Mouse (Mus musculus) liver, embryonic 11.5 days (tissue): Measurements from ENCODE around the gene Ccdc181. TPM values are rescaled to one million over a fixed set of nuclear protein-coding genes. Genes with fewer than 3 reads are reported as not detected.

Experiments used
- ATAC-seq: fragments of 200-750 bp; cut with Nextera tagmentation; replicated peaks from 2 replicates; pipeline ENCODE4 v1.8.0; 2017; ENCODE audit warnings: moderate number of reproducible peaks, mild to moderate bottlenecking, moderate TSS enrichment, moderate library complexity; ENCODE audit not compliant: low FRiP score
- DNase-seq: peaks from one replicate; pipeline ENCODE4 v3.0.0-alpha.2; 2017; ENCODE audit warnings: low spot score
- H3K27ac ChIP-seq: fragments of 300-500 bp; sonication (generic); 2 replicates; pipeline ENCODE4 v1.5.1; 2014; ENCODE audit warnings: mild to moderate bottlenecking, low read depth, low read length, control low read depth
- H3K27me3 ChIP-seq: fragments of 300-500 bp; sonication (generic); replicated peaks from 2 replicates; pipeline ENCODE4 v1.6.1; 2014; ENCODE audit warnings: low read length, mixed read lengths; ENCODE audit not compliant: control insufficient read depth, insufficient read depth
- H3K36me3 ChIP-seq: fragments of 300-500 bp; sonication (generic); 2 replicates; pipeline ENCODE4 v1.6.1; 2014; ENCODE audit warnings: mild to moderate bottlenecking, low read length, moderate library complexity, mixed read lengths; ENCODE audit not compliant: control insufficient read depth, insufficient read depth
- H3K4me1 ChIP-seq: fragments of 300-500 bp; sonication (generic); replicated peaks from 2 replicates; pipeline ENCODE4 v1.6.1; 2014; ENCODE audit warnings: low read length, mixed read lengths; ENCODE audit not compliant: control insufficient read depth, insufficient read depth
- H3K4me2 ChIP-seq: fragments of 300-500 bp; sonication (generic); 2 replicates; pipeline ENCODE4 v1.6.1; 2014; ENCODE audit warnings: mild to moderate bottlenecking, control low read depth, moderate library complexity
- H3K4me3 ChIP-seq: fragments of 300-500 bp; sonication (generic); 2 replicates; pipeline ENCODE4 v1.5.1; 2014; ENCODE audit warnings: low read depth, low read length, control low read depth
- H3K9ac ChIP-seq: fragments of 300-500 bp; sonication (generic); 2 replicates; pipeline ENCODE4 v1.6.1; 2014; ENCODE audit warnings: low read depth, low read length, control low read depth
- H3K9me3 ChIP-seq: fragments of 300-500 bp; sonication (generic); 2 replicates; pipeline ENCODE4 v1.6.1; 2016; ENCODE audit warnings: low read length, inconsistent platforms, mixed read lengths; ENCODE audit not compliant: control insufficient read depth
- WGBS: fragments of 180-500 bp; shearing (Covaris S2); extraction: QIAGEN DNeasy Blood & Tissue Kit; methylation state at CpG from one replicate; pipeline ENCODE4 v1.1.7; 2014; 5-methylcytosine and 5-hydroxymethylcytosine counted together
- polyA plus RNA-seq: library from polyadenylated mRNA; unstranded; fragments of >200 nt; fragmentation: Nextera tagmentation; extraction: Ambion mirVana; gene quantifications from 2 replicates; pipeline ENCODE4 v1.2.1, GENCODE M21; 2014

The Ccdc181 gene
- polyA plus RNA-seq, 1 experiment from 2014 or later = 9.4 TPM

DNA sequence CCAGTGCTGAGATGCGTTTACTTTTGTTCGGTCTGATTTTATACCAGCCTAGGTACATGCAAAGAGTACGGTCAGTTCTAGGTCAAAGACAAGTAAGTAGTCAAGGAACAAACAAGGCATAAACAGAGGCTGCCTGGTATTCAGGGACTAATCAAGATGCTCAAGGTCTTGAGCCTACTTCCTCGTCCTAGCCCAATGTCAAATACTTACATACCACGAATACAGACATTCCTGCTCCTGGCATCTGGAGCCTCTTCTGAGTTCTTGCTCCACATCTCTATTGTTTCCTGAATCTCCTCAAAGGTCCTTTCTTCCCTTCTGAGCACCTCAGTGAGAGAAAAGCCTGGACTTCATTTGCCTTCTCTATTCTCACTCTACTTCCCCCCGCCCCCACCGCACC, 4.4 kb upstream of the Ccdc181 start:
- no peaks in the 10 kb centered on the region for H3K27me3 ChIP-seq
- no peaks in the 10 kb centered on the region for H3K4me1 ChIP-seq
- H3K27ac ChIP-seq = no peak overlapping the region
- no peak overlapping the region for H3K4me3 ChIP-seq
- 87% methylated on average over 7 of the region's 7 CpGs for WGBS
- DNase-seq (no peak), ATAC-seq (no peak)
- H3K9ac ChIP-seq = no peak overlapping the region
- H3K4me2 ChIP-seq = no peak overlapping the region
- H3K36me3 ChIP-seq = no peaks in the 10 kb centered on the region
- no peaks in the 10 kb centered on the region for H3K9me3 ChIP-seq

DNA sequence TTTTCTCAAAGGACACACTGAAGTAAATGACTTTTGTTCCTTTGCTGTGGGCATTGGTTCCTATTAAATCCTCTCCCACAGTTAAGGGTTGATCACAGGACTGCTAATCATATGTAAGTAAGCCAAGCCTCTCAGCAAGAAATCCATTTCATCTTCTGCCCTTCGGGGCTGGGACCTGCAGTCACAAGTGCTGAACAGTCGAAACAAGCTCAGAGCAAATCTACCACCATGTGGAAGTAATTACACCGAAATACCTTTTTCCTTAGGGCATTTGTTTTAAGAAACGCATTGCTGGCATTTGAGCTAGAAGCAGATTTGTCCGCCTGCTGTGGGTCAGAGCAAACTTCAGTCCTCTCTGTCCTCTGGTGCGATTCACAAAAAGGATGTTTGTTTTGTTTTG, 1.7 kb upstream of the Ccdc181 start:
- ATAC-seq = no peak
- WGBS = 80% methylated on average over 6 of the region's 6 CpGs

DNA sequence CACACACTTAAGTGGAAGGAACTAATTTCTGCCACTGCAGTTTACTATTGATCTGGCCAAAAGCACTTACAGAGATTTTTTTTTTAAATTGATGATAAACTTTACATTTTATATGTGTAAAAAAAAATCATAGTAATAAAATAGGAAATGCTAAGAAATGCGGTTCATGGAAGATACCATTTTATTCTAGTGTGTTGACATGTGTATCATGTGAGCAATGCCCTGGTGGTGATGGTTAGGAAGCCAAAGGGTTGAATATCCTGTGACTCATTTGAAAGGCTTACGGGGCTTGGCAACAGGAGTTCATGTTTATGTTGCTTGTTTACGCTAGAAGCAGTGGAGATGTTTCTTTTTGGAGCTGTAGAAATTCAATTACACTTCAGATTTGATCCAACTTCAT, 1.2 kb downstream of the Ccdc181 start:
- H3K27me3 ChIP-seq = no peaks in the 10 kb centered on the region
- no peaks in the 10 kb centered on the region for H3K9me3 ChIP-seq
- no peaks in the 10 kb centered on the region for H3K4me1 ChIP-seq
- no peak overlapping the region for H3K4me3 ChIP-seq
- DNase-seq (no peak), ATAC-seq (no peak)
- no peak overlapping the region for H3K4me2 ChIP-seq
- no peak overlapping the region for H3K9ac ChIP-seq
- no peaks in the 10 kb centered on the region for H3K36me3 ChIP-seq
- no peak overlapping the region for H3K27ac ChIP-seq
- WGBS = 89% methylated on average over 3 of the region's 3 CpGs

More for the DNA sequence above, 1.7 kb upstream of the Ccdc181 start:
- Histone ChIP-seq H3K27me3 (no peaks in the 10 kb centered on the region), H3K4me2 (no peak overlapping the region), H3K36me3 (no peaks in the 10 kb centered on the region), H3K27ac (no peak overlapping the region), H3K9me3 (no peaks in the 10 kb centered on the region), H3K4me3 (no peak overlapping the region), H3K4me1 (no peaks in the 10 kb centered on the region), H3K9ac (no peak overlapping the region)
- no peak for DNase-seq

DNA sequence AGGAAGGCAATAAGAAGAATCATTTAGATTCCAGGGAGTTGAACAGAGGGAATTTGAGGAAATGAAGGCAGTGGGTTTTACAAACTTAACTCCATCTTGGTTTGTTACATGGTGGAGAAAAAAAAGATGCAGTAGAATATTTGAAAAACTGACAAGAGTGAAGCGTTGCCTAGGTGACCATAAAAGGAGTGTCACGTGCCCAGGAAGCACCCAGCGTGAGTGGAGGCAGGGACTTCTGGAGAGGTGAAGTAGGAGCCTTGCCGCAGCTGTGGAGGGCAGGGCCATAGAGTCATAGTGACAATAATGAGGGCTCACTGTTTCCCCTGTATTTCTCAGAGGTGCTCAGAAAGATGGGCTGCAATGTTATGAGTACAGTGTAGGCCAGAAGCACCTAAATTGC, 3.9 kb downstream of the Ccdc181 start:
- no peak overlapping the region for H3K4me2 ChIP-seq
- no peaks in the 10 kb centered on the region for H3K4me1 ChIP-seq
- WGBS = 77% methylated on average over 4 of the region's 4 CpGs

DNA sequence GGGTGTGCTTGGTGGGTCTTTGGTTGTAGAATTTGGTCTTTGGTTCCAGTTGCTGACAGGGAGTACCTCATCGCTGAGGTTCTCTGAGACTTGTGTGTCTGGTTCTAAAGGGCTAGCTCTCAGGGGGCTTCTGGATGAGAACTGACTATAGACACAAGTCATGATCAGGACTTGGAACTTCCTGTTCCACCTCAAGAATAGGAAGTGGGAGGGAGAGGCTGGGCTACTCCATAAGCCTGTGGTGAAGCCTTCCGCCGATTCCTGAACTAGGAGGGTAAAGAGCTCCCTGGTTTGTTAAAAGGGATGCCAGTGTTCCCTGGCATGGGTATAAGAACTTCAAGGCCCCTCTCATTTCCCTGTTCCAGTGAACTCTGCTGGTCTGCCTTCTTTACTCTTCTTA, 8.6 kb downstream of the Ccdc181 start:
- Histone ChIP-seq H3K9ac (no peak overlapping the region), H3K4me3 (no peak overlapping the region), H3K4me1 (no peaks in the 10 kb centered on the region), H3K27me3 (no peaks in the 10 kb centered on the region), H3K36me3 (no peaks in the 10 kb centered on the region), H3K4me2 (no peak overlapping the region), H3K9me3 (no peaks in the 10 kb centered on the region), H3K27ac (no peak overlapping the region)
- WGBS = 82% methylated on average over 3 of the region's 3 CpGs
- ATAC-seq = no peak
- no peak for DNase-seq

More for the DNA sequence above, 3.9 kb downstream of the Ccdc181 start:
- DNase-seq = no peak
- no peaks in the 10 kb centered on the region for H3K36me3 ChIP-seq
- H3K9ac ChIP-seq = no peak overlapping the region
- no peak overlapping the region for H3K4me3 ChIP-seq
- H3K27me3 ChIP-seq = no peaks in the 10 kb centered on the region
- ATAC-seq = no peak
- no peak overlapping the region for H3K27ac ChIP-seq
- H3K9me3 ChIP-seq = no peaks in the 10 kb centered on the region

DNA sequence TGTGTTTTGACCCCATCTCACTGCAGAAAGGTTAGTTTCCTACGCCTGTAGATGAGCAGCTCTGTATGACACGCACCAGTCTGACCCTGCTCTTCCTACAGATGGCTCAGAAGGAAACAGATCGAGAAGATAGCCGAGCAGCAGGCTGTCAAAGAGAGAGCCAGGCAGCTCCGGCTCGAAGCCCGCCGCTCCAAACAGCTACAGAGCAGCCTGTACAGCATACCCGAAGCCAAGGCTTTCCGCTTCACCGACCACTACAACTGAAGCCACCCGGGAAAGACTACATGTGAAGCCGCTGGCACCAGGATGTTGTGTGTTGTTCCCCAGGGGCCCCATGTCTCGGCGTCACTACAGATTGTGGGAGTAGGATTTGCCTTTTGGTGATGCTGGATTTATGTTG, 12.0 kb downstream of the Ccdc181 start:
- H3K9me3 ChIP-seq = no peaks in the 10 kb centered on the region
- H3K9ac ChIP-seq = no peak overlapping the region
- H3K4me1 ChIP-seq = no peaks in the 10 kb centered on the region
- 52% methylated on average over 15 of the region's 15 CpGs for WGBS
- no peaks in the 10 kb centered on the region for H3K27me3 ChIP-seq
- no peak overlapping the region for H3K27ac ChIP-seq
- H3K36me3 ChIP-seq = peaks cover 2% of the 10 kb centered on the region; the same call in 1 of the 2 replicates
- H3K4me3 ChIP-seq = no peak overlapping the region
- no peak for ATAC-seq
- no peak overlapping the region for H3K4me2 ChIP-seq
- no peak for DNase-seq

DNA sequence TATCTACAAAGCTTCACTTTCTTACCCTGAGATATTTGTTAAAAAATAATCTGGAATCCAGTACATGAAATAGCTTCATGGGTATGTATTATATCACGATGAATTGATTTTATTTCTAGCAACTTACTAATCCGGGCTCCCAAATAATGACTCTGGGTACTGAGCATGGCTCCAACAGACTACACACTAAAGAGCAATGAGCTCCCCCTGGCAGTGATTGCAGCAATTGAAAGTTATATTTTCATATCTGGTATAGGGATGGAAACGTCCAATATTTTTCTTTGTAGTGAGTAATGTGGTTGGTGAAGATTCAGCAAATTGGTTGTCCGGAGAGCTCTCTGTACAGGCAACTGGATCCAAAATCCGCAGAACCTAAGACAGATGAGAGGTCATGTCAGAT, 16.7 kb downstream of the Ccdc181 start:
- ATAC-seq (no peak), DNase-seq (no peak)
- Histone ChIP-seq H3K27ac (no peak overlapping the region), H3K36me3 (peaks cover 6% of the 10 kb centered on the region; the same call in 1 of the 2 replicates), H3K27me3 (no peaks in the 10 kb centered on the region), H3K4me3 (no peak overlapping the region), H3K9me3 (no peaks in the 10 kb centered on the region), H3K9ac (no peak overlapping the region), H3K4me2 (no peak overlapping the region), H3K4me1 (no peaks in the 10 kb centered on the region)
- WGBS = 91% methylated on average over 5 of the region's 5 CpGs

DNA sequence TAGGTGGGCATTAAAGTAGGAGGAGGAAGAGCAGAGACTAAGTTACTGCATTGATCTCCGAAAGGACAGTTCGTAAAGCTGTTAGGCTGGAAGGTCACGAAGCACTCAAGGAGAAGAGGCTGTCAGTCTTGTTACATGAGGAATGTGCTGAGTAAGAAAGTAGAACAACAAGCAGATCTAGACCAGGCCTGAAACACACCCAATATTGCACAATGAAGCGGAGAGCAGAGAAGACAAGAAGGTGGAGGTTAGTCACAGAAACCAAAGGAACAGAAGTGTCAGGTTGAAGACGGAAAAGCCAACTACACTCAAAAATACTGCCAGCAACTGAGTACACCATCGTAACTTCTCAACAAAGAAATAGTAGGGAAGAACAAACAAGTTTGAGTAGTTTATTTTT, 18.7 kb downstream of the Ccdc181 start:
- Histone ChIP-seq H3K9ac (no peak overlapping the region), H3K27me3 (no peaks in the 10 kb centered on the region), H3K4me3 (no peak overlapping the region), H3K4me1 (no peaks in the 10 kb centered on the region), H3K36me3 (peaks cover 11% of the 10 kb centered on the region; the same call in 1 of the 2 replicates), H3K27ac (no peak overlapping the region), H3K4me2 (no peak overlapping the region), H3K9me3 (no peaks in the 10 kb centered on the region)
- 91% methylated on average over 6 of the region's 6 CpGs for WGBS
- DNase-seq = no peak
- no peak for ATAC-seq

DNA sequence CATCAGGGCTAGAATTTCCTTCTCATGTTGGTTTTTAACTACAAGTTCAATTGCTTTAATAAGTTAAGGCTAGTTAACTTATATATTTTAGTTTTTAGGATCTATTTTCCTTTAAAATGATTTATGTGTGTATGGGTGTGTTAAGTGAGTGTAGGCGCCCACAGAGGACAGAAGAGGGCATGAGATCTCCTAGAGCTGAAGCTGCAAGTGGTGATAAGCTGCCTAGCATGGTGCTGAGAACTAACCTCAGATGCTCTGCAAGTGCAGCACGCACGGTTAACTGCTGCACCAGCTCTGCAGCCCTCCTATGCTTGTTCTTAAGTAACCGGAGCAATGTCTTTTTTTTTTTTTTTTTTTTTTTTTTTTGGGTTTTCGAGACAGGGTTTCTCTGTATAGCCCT, 21.1 kb downstream of the Ccdc181 start:
- H3K27ac ChIP-seq = no peak overlapping the region
- H3K9ac ChIP-seq = no peak overlapping the region
- no peaks in the 10 kb centered on the region for H3K4me1 ChIP-seq
- no peak overlapping the region for H3K4me2 ChIP-seq
- peaks cover 18% of the 10 kb centered on the region; the same call in 1 of the 2 replicates for H3K36me3 ChIP-seq
- no peak for DNase-seq
- H3K27me3 ChIP-seq = no peaks in the 10 kb centered on the region
- ATAC-seq = no peak
- H3K9me3 ChIP-seq = no peaks in the 10 kb centered on the region
- 87% methylated on average over 4 of the region's 5 CpGs for WGBS
- H3K4me3 ChIP-seq = no peak overlapping the region
